ENCODE assay signal across 20 mouse cellular contexts in the genomic region with DNA sequence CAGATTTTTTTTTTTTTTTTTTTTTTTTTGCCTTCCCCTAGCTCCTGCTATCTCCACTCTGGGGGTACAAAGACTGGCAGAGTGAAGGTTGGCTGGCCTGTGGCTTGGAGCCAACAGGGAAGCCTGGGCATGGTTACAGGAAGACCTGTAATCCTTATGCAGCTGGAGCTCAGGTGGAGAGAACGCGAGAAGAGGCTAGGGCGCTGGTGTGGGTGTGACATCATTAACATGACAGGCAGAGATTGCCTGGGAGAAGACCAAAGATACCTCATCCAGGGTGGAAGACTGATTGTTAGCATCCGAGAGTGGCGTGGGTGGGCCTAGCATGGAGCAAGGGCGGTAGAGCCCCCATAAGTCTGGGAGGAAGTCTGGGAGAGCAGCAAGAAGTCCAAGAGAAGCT. TPM values are rescaled to one million over a fixed set of nuclear protein-coding genes. Genes with fewer than 3 reads are reported as not detected.
DNase-seq lines count a peak whose midpoint lies in the region; ATAC-seq and TF ChIP-seq lines count a peak whose summit lies in the region.
"Had no signal": no experiment of that assay in that cellular context is flagged by ENCODE, and none has a peak within 500 bp of the region (broad histone marks: within the 10 kb centered on the region; RNA-seq: fewer than 3 reads in every experiment).

No protein-coding gene starts in this region.

- ATAC-seq in intestine, embryonic 14.5 days (replicated peaks; ENCODE audit: low FRiP score, low TSS enrichment, low read depth), result no peak
- ATAC-seq in kidney, embryonic 16.5 days (ENCODE audit: low FRiP score, low TSS enrichment), result no peak
- no peak for ATAC-seq in stomach, postnatal 0 days (ENCODE audit: low FRiP score, low TSS enrichment)
- no peak for ATAC-seq in midbrain, embryonic 14.5 days (ENCODE audit: low FRiP score, low TSS enrichment)
- no peak for ATAC-seq in forebrain, postnatal 0 days
- ATAC-seq: forebrain, embryonic 13.5 days; hindbrain, embryonic 16.5 days had no signal

- peaks cover 39% of the 10 kb centered on the region for H3K27me3 ChIP-seq in intestine, embryonic 14.5 days (replicated peaks; ENCODE audit: control insufficient read depth, insufficient read depth, low read length)
- peaks cover 14% of the 10 kb centered on the region for H3K27me3 ChIP-seq in kidney, embryonic 16.5 days (ENCODE audit: insufficient read depth, low read length)
- no peaks in the 10 kb centered on the region for H3K27me3 ChIP-seq in stomach, postnatal 0 days (ENCODE audit: control insufficient read depth, insufficient read depth, low read length)
- H3K27me3 ChIP-seq in midbrain, embryonic 14.5 days (ENCODE audit: control insufficient read depth, insufficient read depth, low read length), result peaks cover 47% of the 10 kb centered on the region
- H3K27me3 ChIP-seq in forebrain, postnatal 0 days (ENCODE audit: insufficient read depth, low read length), result peaks cover 6% of the 10 kb centered on the region; the same call in 1 of the 2 replicates

- TF ChIP-seq EP300 in stomach, postnatal 0 days (optimal IDR thresholded peaks at IDR 0.05), result no peak

- 69% methylated on average over 6 of the region's 6 CpGs for WGBS in intestine, embryonic 14.5 days
- WGBS in kidney, embryonic 16.5 days, result 84% methylated on average over 6 of the region's 6 CpGs
- 76% methylated on average over 6 of the region's 6 CpGs for WGBS in stomach, postnatal 0 days
- WGBS in midbrain, embryonic 14.5 days, result 78% methylated on average over 6 of the region's 6 CpGs
- WGBS in forebrain, postnatal 0 days, result 85% methylated on average over 6 of the region's 6 CpGs

- no peak for TF ChIP-seq CTCF in left cerebral cortex, adult 2 months (IDR thresholded peaks at IDR 0.05)
- no peak for TF ChIP-seq CTCF in stomach, postnatal 0 days (IDR thresholded peaks at IDR 0.05; ENCODE audit: low read depth)
- no peak for TF ChIP-seq CTCF in forebrain, postnatal 0 days (IDR thresholded peaks at IDR 0.05; ENCODE audit: low read depth)

- no peaks in the 10 kb centered on the region for H3K9me3 ChIP-seq in intestine, embryonic 14.5 days (ENCODE audit: control insufficient read depth, low read length)
- H3K9me3 ChIP-seq in kidney, embryonic 16.5 days (ENCODE audit: low read length), result no peaks in the 10 kb centered on the region
- no peaks in the 10 kb centered on the region for H3K9me3 ChIP-seq in stomach, postnatal 0 days (ENCODE audit: control insufficient read depth, low read length)
- no peaks in the 10 kb centered on the region for H3K9me3 ChIP-seq in midbrain, embryonic 14.5 days (ENCODE audit: control insufficient read depth, low read length)
- no peaks in the 10 kb centered on the region for H3K9me3 ChIP-seq in forebrain, postnatal 0 days (ENCODE audit: low read length)
- H3K9me3 ChIP-seq: embryonic facial prominence, embryonic 10.5 days; forebrain, embryonic 13.5 days; heart, embryonic 13.5 days; limb, embryonic 10.5 days; neural tube, embryonic 15.5 days had no signal

- peaks cover 13% of the 10 kb centered on the region for H3K4me1 ChIP-seq in intestine, embryonic 14.5 days (replicated peaks; ENCODE audit: control insufficient read depth, insufficient read depth, low read length)
- peaks cover 43% of the 10 kb centered on the region for H3K4me1 ChIP-seq in kidney, embryonic 16.5 days (ENCODE audit: insufficient read depth, low read length)
- 0 out of 2 replicates have a peak, but pooled peaks cover 2% of the 10 kb centered on the region for H3K4me1 ChIP-seq in stomach, postnatal 0 days (replicated peaks; ENCODE audit: control insufficient read depth, insufficient read depth)
- H3K4me1 ChIP-seq in midbrain, embryonic 14.5 days (ENCODE audit: control insufficient read depth, insufficient read depth, low read length), result peaks cover 10% of the 10 kb centered on the region; the same call in 1 of the 2 replicates
- no peaks in the 10 kb centered on the region for H3K4me1 ChIP-seq in forebrain, postnatal 0 days (ENCODE audit: insufficient read depth)

- no peaks in the 10 kb centered on the region for H3K36me3 ChIP-seq in intestine, embryonic 14.5 days (ENCODE audit: control insufficient read depth, insufficient read depth, low read length)
- no peaks in the 10 kb centered on the region for H3K36me3 ChIP-seq in kidney, embryonic 16.5 days (ENCODE audit: insufficient read depth, low read length)
- H3K36me3 ChIP-seq in stomach, postnatal 0 days (ENCODE audit: control insufficient read depth, insufficient read depth, low read length), result no peaks in the 10 kb centered on the region; the same call in 1 of the 2 replicates
- peaks cover 9% of the 10 kb centered on the region; the same call in 1 of the 2 replicates for H3K36me3 ChIP-seq in midbrain, embryonic 14.5 days (ENCODE audit: control insufficient read depth, insufficient read depth, low read length)
- H3K36me3 ChIP-seq in forebrain, postnatal 0 days (ENCODE audit: insufficient read depth), result peaks cover 19% of the 10 kb centered on the region
- H3K36me3 ChIP-seq: embryonic facial prominence, embryonic 10.5 days; heart, embryonic 13.5 days; limb, embryonic 10.5 days had no signal

- H3K4me3 ChIP-seq in left cerebral cortex, adult 2 months, result peak overlapping the region; percentile 7; the same call in 1 of the 2 replicates
- no peak overlapping the region for H3K4me3 ChIP-seq in intestine, embryonic 14.5 days (ENCODE audit: low read depth, low read length)
- no peak overlapping the region for H3K4me3 ChIP-seq in kidney, embryonic 16.5 days (ENCODE audit: low read length)
- H3K4me3 ChIP-seq in stomach, postnatal 0 days (ENCODE audit: low read depth, low read length), result no peak overlapping the region
- no peak overlapping the region for H3K4me3 ChIP-seq in midbrain, embryonic 14.5 days (replicated peaks; ENCODE audit: low read depth, low read length)
- no peak overlapping the region for H3K4me3 ChIP-seq in forebrain, postnatal 0 days (ENCODE audit: low read depth, low read length)
- H3K4me3 ChIP-seq: embryonic facial prominence, embryonic 10.5 days; forebrain, embryonic 13.5 days; heart, embryonic 13.5 days; limb, embryonic 10.5 days; neural tube, embryonic 15.5 days had no signal

- no peak overlapping the region for H3K9ac ChIP-seq in intestine, embryonic 14.5 days (ENCODE audit: low read length)
- no peak overlapping the region for H3K9ac ChIP-seq in kidney, embryonic 16.5 days (replicated peaks; ENCODE audit: low read length)
- no peak overlapping the region for H3K9ac ChIP-seq in stomach, postnatal 0 days (ENCODE audit: low read length)
- H3K9ac ChIP-seq in midbrain, embryonic 14.5 days (replicated peaks; ENCODE audit: low read length), result no peak overlapping the region
- H3K9ac ChIP-seq in forebrain, postnatal 0 days, result no peak overlapping the region
- H3K9ac ChIP-seq: forebrain, embryonic 13.5 days; heart, embryonic 13.5 days; neural tube, embryonic 15.5 days had no signal

- H3K4me2 ChIP-seq in intestine, embryonic 14.5 days (ENCODE audit: low read length), result no peak overlapping the region
- no peak overlapping the region for H3K4me2 ChIP-seq in kidney, embryonic 16.5 days (replicated peaks; ENCODE audit: low read depth, low read length)
- H3K4me2 ChIP-seq in stomach, postnatal 0 days (replicated peaks; ENCODE audit: low read depth), result no peak overlapping the region
- H3K4me2 ChIP-seq in midbrain, embryonic 14.5 days (ENCODE audit: low read length), result no peak overlapping the region
- no peak overlapping the region for H3K4me2 ChIP-seq in forebrain, postnatal 0 days (ENCODE audit: low read depth)
- H3K4me2 ChIP-seq: forebrain, embryonic 13.5 days; heart, embryonic 13.5 days; liver, embryonic 11.5 days; midbrain, embryonic 11.5 days; neural tube, embryonic 15.5 days had no signal

- peak overlapping the region; percentile 53 for H3K27ac ChIP-seq in left cerebral cortex, adult 2 months
- H3K27ac ChIP-seq in intestine, embryonic 14.5 days (ENCODE audit: low read depth), result peak overlapping the region; percentile 80; the same call in 1 of the 2 replicates
- H3K27ac ChIP-seq in kidney, embryonic 16.5 days (ENCODE audit: low read length), result peak overlapping the region; percentile 92
- H3K27ac ChIP-seq in stomach, postnatal 0 days (replicated peaks), result peak overlapping the region; percentile 73; the same call in 1 of the 2 replicates
- H3K27ac ChIP-seq in midbrain, embryonic 14.5 days (replicated peaks; ENCODE audit: low read depth, low read length), result no peak overlapping the region
- H3K27ac ChIP-seq in forebrain, postnatal 0 days (ENCODE audit: low read depth, low read length), result no peak overlapping the region
- H3K27ac ChIP-seq: embryonic facial prominence, embryonic 10.5 days; forebrain, embryonic 13.5 days; heart, embryonic 13.5 days; limb, embryonic 10.5 days; neural tube, embryonic 15.5 days had no signal

- intact Hi-C loops in left cerebral cortex, adult 2 months (cut with DNase I), result no loop called here
- intact Hi-C loops in left cerebral cortex, postnatal 14 days (cut with DNase I), result no loop called here

- no peak for DNase-seq in left cerebral cortex, adult 2 months (ENCODE audit: extremely low spot score in 1 of 2, low spot score in 2 of 2)
- no peak for DNase-seq in left cerebral cortex, postnatal 14 days (ENCODE audit: low spot score in 2 of 2)
- no peak for DNase-seq in intestine, embryonic 14.5 days (ENCODE audit: low spot score)
- DNase-seq in stomach, postnatal 0 days (ENCODE audit: low spot score), result peak; percentile 47
- DNase-seq in midbrain, embryonic 14.5 days, result no peak
- no peak for DNase-seq in forebrain, postnatal 0 days
- DNase-seq: adrenal gland, postnatal 10 days; heart, postnatal 36 days; lung, adult 2 months; lung, postnatal 36 days; thymus, postnatal 14 days had no signal

RNA-seq across cellular contexts. Expression of a gene that starts 3.3 kb away (rescaled TPM):
- 100 to 1,000 TPM; 202 to 214 TPM for total RNA-seq in left cerebral cortex, adult 2 months (2021)
- 10 to 100 TPM; 88.0 to 89.5 TPM for total RNA-seq in left cerebral cortex, postnatal 14 days (2021)
- 4.0 and 5.2 TPM in 2 replicates for polyA plus RNA-seq in intestine, embryonic 14.5 days (2014; fragmentation: Nextera tagmentation; extraction: Ambion mirVana)
- polyA plus RNA-seq in kidney, embryonic 16.5 days (2015; fragmentation: Nextera tagmentation; extraction: Ambion mirVana), result 15.7 and 17.7 TPM in 2 replicates
- polyA plus RNA-seq in stomach, postnatal 0 days (2015; fragmentation: Nextera tagmentation; extraction: Ambion mirVana), result 2.9 and 3.1 TPM in 2 replicates
- polyA plus RNA-seq in midbrain, embryonic 14.5 days (2014; fragmentation: Nextera tagmentation; extraction: Ambion mirVana), result 3.4 and 9.1 TPM in 2 replicates
- 33.5 and 35.5 TPM in 2 replicates for total RNA-seq in forebrain, postnatal 0 days (2014; rRNA removed)
- 4.7 and 11.3 TPM in 2 replicates for polyA plus RNA-seq in forebrain, postnatal 0 days (2015; fragmentation: Nextera tagmentation; extraction: Ambion mirVana)

RNA-seq across cellular contexts. Expression of a gene that starts 9.4 kb away (rescaled TPM):
- total RNA-seq in left cerebral cortex, adult 2 months (2021), result 10 to 100 TPM; 10.0 to 12.5 TPM
- total RNA-seq in left cerebral cortex, postnatal 14 days (2021), result 1 to 10 TPM; 7.7 to 8.3 TPM
- 15.9 and 17.2 TPM in 2 replicates for polyA plus RNA-seq in intestine, embryonic 14.5 days (2014; fragmentation: Nextera tagmentation; extraction: Ambion mirVana)
- 14.3 and 16.0 TPM in 2 replicates for polyA plus RNA-seq in kidney, embryonic 16.5 days (2015; fragmentation: Nextera tagmentation; extraction: Ambion mirVana)
- polyA plus RNA-seq in stomach, postnatal 0 days (2015; fragmentation: Nextera tagmentation; extraction: Ambion mirVana), result 3.8 and 4.1 TPM in 2 replicates
- polyA plus RNA-seq in midbrain, embryonic 14.5 days (2014; fragmentation: Nextera tagmentation; extraction: Ambion mirVana), result 10.6 and 13.0 TPM in 2 replicates
- total RNA-seq in forebrain, postnatal 0 days (2014; rRNA removed), result 5.5 and 6.6 TPM in 2 replicates
- polyA plus RNA-seq in forebrain, postnatal 0 days (2015; fragmentation: Nextera tagmentation; extraction: Ambion mirVana), result 5.9 and 7.3 TPM in 2 replicates

RNA-seq across cellular contexts. Expression of a gene that starts 9.4 kb away (rescaled TPM):
- 1 to 10 TPM; 7.9 to 8.7 TPM for total RNA-seq in left cerebral cortex, adult 2 months (2021)
- 1 to 10 TPM; 7.3 to 8.0 TPM for total RNA-seq in left cerebral cortex, postnatal 14 days (2021)
- polyA plus RNA-seq in intestine, embryonic 14.5 days (2014; fragmentation: Nextera tagmentation; extraction: Ambion mirVana), result 17.2 and 17.7 TPM in 2 replicates
- 16.4 and 19.8 TPM in 2 replicates for polyA plus RNA-seq in kidney, embryonic 16.5 days (2015; fragmentation: Nextera tagmentation; extraction: Ambion mirVana)
- polyA plus RNA-seq in stomach, postnatal 0 days (2015; fragmentation: Nextera tagmentation; extraction: Ambion mirVana), result 6.5 and 6.7 TPM in 2 replicates
- 7.4 and 13.8 TPM in 2 replicates for polyA plus RNA-seq in midbrain, embryonic 14.5 days (2014; fragmentation: Nextera tagmentation; extraction: Ambion mirVana)
- total RNA-seq in forebrain, postnatal 0 days (2014; rRNA removed), result 10.0 and 11.0 TPM in 2 replicates
- polyA plus RNA-seq in forebrain, postnatal 0 days (2015; fragmentation: Nextera tagmentation; extraction: Ambion mirVana), result 7.1 and 8.1 TPM in 2 replicates

RNA-seq across cellular contexts. Expression of a gene that starts 25.2 kb away (rescaled TPM):
- 100 to 1,000 TPM in 1 of 2 experiments, 10 to 100 TPM in 1; 96.3 to 106 TPM for total RNA-seq in left cerebral cortex, adult 2 months (2021)
- total RNA-seq in left cerebral cortex, postnatal 14 days (2021), result 10 to 100 TPM; 78.1 to 85.2 TPM
- polyA plus RNA-seq in intestine, embryonic 14.5 days (2014; fragmentation: Nextera tagmentation; extraction: Ambion mirVana), result 67.9 and 68.1 TPM in 2 replicates
- 67.9 and 79.4 TPM in 2 replicates for polyA plus RNA-seq in kidney, embryonic 16.5 days (2015; fragmentation: Nextera tagmentation; extraction: Ambion mirVana)
- 84.3 and 85.0 TPM in 2 replicates for polyA plus RNA-seq in stomach, postnatal 0 days (2015; fragmentation: Nextera tagmentation; extraction: Ambion mirVana)
- polyA plus RNA-seq in midbrain, embryonic 14.5 days (2014; fragmentation: Nextera tagmentation; extraction: Ambion mirVana), result 50.5 and 56.1 TPM in 2 replicates
- total RNA-seq in forebrain, postnatal 0 days (2014; rRNA removed), result 33.8 and 40.1 TPM in 2 replicates
- 73.0 and 77.4 TPM in 2 replicates for polyA plus RNA-seq in forebrain, postnatal 0 days (2015; fragmentation: Nextera tagmentation; extraction: Ambion mirVana)

RNA-seq across cellular contexts. Expression of a gene that starts 28.1 kb away (rescaled TPM):
- total RNA-seq in left cerebral cortex, adult 2 months (2021), result 10 to 100 TPM; 35.7 to 39.7 TPM
- 10 to 100 TPM; 40.4 to 41.9 TPM for total RNA-seq in left cerebral cortex, postnatal 14 days (2021)
- 86.7 and 95.7 TPM in 2 replicates for polyA plus RNA-seq in intestine, embryonic 14.5 days (2014; fragmentation: Nextera tagmentation; extraction: Ambion mirVana)
- 108 and 116 TPM in 2 replicates for polyA plus RNA-seq in kidney, embryonic 16.5 days (2015; fragmentation: Nextera tagmentation; extraction: Ambion mirVana)
- polyA plus RNA-seq in stomach, postnatal 0 days (2015; fragmentation: Nextera tagmentation; extraction: Ambion mirVana), result 56.2 and 58.6 TPM in 2 replicates
- 122 and 135 TPM in 2 replicates for polyA plus RNA-seq in midbrain, embryonic 14.5 days (2014; fragmentation: Nextera tagmentation; extraction: Ambion mirVana)
- total RNA-seq in forebrain, postnatal 0 days (2014; rRNA removed), result 151 and 160 TPM in 2 replicates
- polyA plus RNA-seq in forebrain, postnatal 0 days (2015; fragmentation: Nextera tagmentation; extraction: Ambion mirVana), result 128 and 145 TPM in 2 replicates

Comparison
In these comparisons a context has a peak if more than half of its experiments do, and no peak if none do; other contexts are left out.
1. H3K27ac ChIP-seq: peak in left cerebral cortex, adult 2 months (single experiment), intestine, embryonic 14.5 days (single experiment), kidney, embryonic 16.5 days (single experiment) and stomach, postnatal 0 days (single experiment); none in midbrain, embryonic 14.5 days (single experiment) and forebrain, postnatal 0 days (single experiment).